Mouse (Mus musculus): ENCODE results near the gene Olfm1.

DNA sequence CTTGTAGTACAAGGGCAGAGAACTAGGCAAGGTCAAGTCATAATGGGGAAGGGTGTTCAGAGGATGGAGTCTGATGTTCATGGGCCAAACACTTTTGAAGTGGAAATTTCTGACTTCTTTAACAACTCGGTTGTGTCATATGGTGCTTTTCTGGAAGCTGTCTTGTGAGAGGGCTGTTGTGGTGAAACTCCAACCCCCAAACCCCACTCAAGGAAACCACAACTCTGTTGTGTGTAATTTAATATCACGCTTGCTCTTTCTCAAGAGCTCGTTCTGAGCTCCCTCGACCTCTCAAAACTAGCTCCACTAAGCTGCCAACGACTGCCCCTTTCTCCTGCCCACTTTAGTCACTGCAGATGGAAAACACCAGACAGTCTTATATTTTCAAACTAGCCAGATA is 47.1 kb upstream of the Olfm1 start:
- TF ChIP-seq CTCF (IDR thresholded peaks at IDR 0.05; ENCODE audit: borderline replicate concordance, control insufficient read depth, extremely low read depth, insufficient read depth, low read length, poor library complexity) (no peak), POLR2A (IDR thresholded peaks at IDR 0.05; ENCODE audit: control insufficient read depth, extremely low read depth, insufficient read depth, low read length, poor library complexity) (no peak)

Data from thymus, adult 2 months (tissue).